Mouse (Mus musculus) myocyte (in vitro differentiated cells): Measurements from ENCODE around the gene Syngr3.

Experiments
- CEBPB ChIP-seq: IDR thresholded peaks from 2 replicates; pipeline ENCODE4 v1.6.1; 2011; ENCODE audit warnings: mild to moderate bottlenecking, moderate library complexity; ENCODE audit not compliant: poor library complexity, insufficient read depth, severe bottlenecking
- E2F4 ChIP-seq: IDR thresholded peaks from one replicate; pipeline ENCODE4 v1.6.1; 2011; ENCODE audit warnings: mild to moderate bottlenecking, control low read depth, moderate library complexity; ENCODE audit not compliant: insufficient read depth
- MAX ChIP-seq: IDR thresholded peaks from one replicate; pipeline ENCODE4 v1.6.1; 2011; ENCODE audit warnings: low read depth, mild to moderate bottlenecking, control low read depth
- MYOD1 ChIP-seq, 3 experiments: IDR thresholded peaks; one replicate each; pipeline ENCODE4 v1.6.1; 2011; ENCODE audit warnings: control low read depth in 2 of 3, low read depth in 2 of 3, mild to moderate bottlenecking in 2 of 3, moderate library complexity in 1 of 3; ENCODE audit not compliant: insufficient read length in 2 of 3, control insufficient read depth in 1 of 3
- MYOG ChIP-seq, 3 experiments: IDR thresholded peaks; one replicate each; pipeline ENCODE4 v1.6.1; 2011; ENCODE audit warnings: control low read depth in 2 of 3, low read depth in 2 of 3, mild to moderate bottlenecking in 2 of 3; ENCODE audit not compliant: insufficient read length in 2 of 3, control insufficient read depth in 1 of 3, insufficient read depth in 1 of 3
- POLR2A ChIP-seq: IDR thresholded peaks from one replicate; pipeline ENCODE4 v1.6.1; 2011; ENCODE audit warnings: low read depth, mild to moderate bottlenecking, control low read depth, moderate library complexity; ENCODE audit not compliant: insufficient read length
- POLR2AphosphoS2 ChIP-seq: IDR thresholded peaks from one replicate; pipeline ENCODE4 v1.6.1; 2011; ENCODE audit warnings: low read depth, control low read depth; ENCODE audit not compliant: insufficient read length
- SRF ChIP-seq: IDR thresholded peaks from one replicate; pipeline ENCODE4 v1.6.1; 2011; ENCODE audit warnings: low read depth; ENCODE audit not compliant: control insufficient read depth, insufficient read length
- TCF12 ChIP-seq: IDR thresholded peaks from one replicate; pipeline ENCODE4 v1.6.1; 2011; ENCODE audit warnings: mild to moderate bottlenecking, control low read depth; ENCODE audit not compliant: poor library complexity, insufficient read depth, severe bottlenecking
- TCF3 ChIP-seq: IDR thresholded peaks from one replicate; pipeline ENCODE4 v1.6.1; 2011; ENCODE audit warnings: low read depth, control low read depth; ENCODE audit not compliant: insufficient read length
- USF1 ChIP-seq: IDR thresholded peaks from one replicate; pipeline ENCODE4 v1.6.1; 2011; ENCODE audit warnings: low read depth, mild to moderate bottlenecking, control low read depth, moderate library complexity

- TF ChIP-seq POLR2A (peak; percentile 94), TCF12 (no peak), USF1 (no peak), MAX (no peak), MYOD1 (IDR thresholded peaks at IDR 0.05; ENCODE audit: control insufficient read depth in 1 of 3, insufficient read length in 2 of 3, low read depth in 2 of 3) (peak in 2 of 3 experiments; percentile 40 to 64), TCF3 (no peak), SRF (peak; percentile 46), E2F4 (no peak), MYOG (IDR thresholded peaks at IDR 0.05; ENCODE audit: control insufficient read depth in 1 of 3, insufficient read depth in 1 of 3, insufficient read length in 2 of 3, low read depth in 2 of 3) (peak in 2 of 3 experiments; percentile 28 to 49), CEBPB (no peak), POLR2AphosphoS2 (peak; percentile 95)
Measured at GRCm38 (mm10) chr17:24724184-24724583, 34.4 kb upstream of the Syngr3 start, which contains the start of gene Ndufb10.
